Mouse (Mus musculus) CH12.LX (cell line): ENCODE measurements around the gene Elfn2.

Experiments
- CHD1 ChIP-seq: IDR thresholded peaks from 2 replicates; pipeline ENCODE4 v1.6.1; 2012; ENCODE audit warnings: low read depth, low read length, improper control_type of control experiment, inconsistent platforms
- CHD2 ChIP-seq: IDR thresholded peaks from 2 replicates; pipeline ENCODE4 v1.6.1; 2011; ENCODE audit warnings: low read length, improper control_type of control experiment
- CTCF ChIP-seq, 2 experiments: IDR thresholded peaks in 1 of 2; conservative IDR thresholded peaks in 1 of 2; 2 replicates each; pipeline ENCODE4 v1.5.1; 2011 to 2012; ENCODE audit warnings: low read depth in 2 of 2, low read length in 2 of 2, improper control_type of control experiment in 1 of 2, inconsistent platforms in 1 of 2, mild to moderate bottlenecking in 1 of 2, moderate library complexity in 1 of 2
- E2F4 ChIP-seq: IDR thresholded peaks from 2 replicates; pipeline ENCODE4 v1.6.1; 2011; ENCODE audit warnings: low read depth, low read length, improper control_type of control experiment; ENCODE audit not compliant: insufficient replicate concordance
- EP300 ChIP-seq: IDR thresholded peaks from 2 replicates; pipeline ENCODE4 v1.6.1; 2011; ENCODE audit warnings: low read length, improper control_type of control experiment
- GABPA ChIP-seq: IDR thresholded peaks from 2 replicates; pipeline ENCODE4 v1.6.1; 2012; ENCODE audit warnings: low read depth, low read length, improper control_type of control experiment, inconsistent platforms; ENCODE audit not compliant: insufficient replicate concordance
- MAFK ChIP-seq: IDR thresholded peaks from 2 replicates; pipeline ENCODE4 v1.6.1; 2011; ENCODE audit warnings: low read length, improper control_type of control experiment; ENCODE audit not compliant: insufficient replicate concordance
- NELFE ChIP-seq: IDR thresholded peaks from 2 replicates; pipeline ENCODE4 v1.6.1; 2011; ENCODE audit warnings: low read depth, low read length, improper control_type of control experiment
- POLR2A ChIP-seq: IDR thresholded peaks from 2 replicates; pipeline ENCODE4 v1.6.1; 2011; ENCODE audit warnings: low read depth, mild to moderate bottlenecking, improper control_type of control experiment, low read length
- TBP ChIP-seq: conservative IDR thresholded peaks from 2 replicates; pipeline ENCODE4 v1.6.1; 2011; ENCODE audit warnings: low read depth, low read length, improper control_type of control experiment
- TCF12 ChIP-seq: IDR thresholded peaks from 2 replicates; pipeline ENCODE4 v1.6.1; 2014; ENCODE audit warnings: low read depth, mild to moderate bottlenecking, inconsistent platforms, low read length, improper control_type of control experiment
- ZC3H11A ChIP-seq: IDR thresholded peaks from 2 replicates; pipeline ENCODE4 v1.6.1; 2012; ENCODE audit warnings: low read depth, mild to moderate bottlenecking, inconsistent platforms, low read length, improper control_type of control experiment
- ZMIZ1 ChIP-seq: IDR thresholded peaks from 2 replicates; pipeline ENCODE4 v1.6.1; 2012; ENCODE audit warnings: low read depth, mild to moderate bottlenecking, inconsistent platforms, low read length, improper control_type of control experiment

GRCm38 (mm10) chr15:78704007-78704406, 14.6 kb downstream of the Elfn2 start:
- TF ChIP-seq CHD1 = no peak
- no peak for TF ChIP-seq CTCF (conservative IDR thresholded peaks at IDR 0.05 in 1 of 2, IDR thresholded peaks at IDR 0.05 in 1 of 2; ENCODE audit: low read depth in 2 of 2, low read length in 2 of 2)
- no peak for TF ChIP-seq ZMIZ1
- no peak for TF ChIP-seq EP300
- no peak for TF ChIP-seq POLR2A
- no peak for TF ChIP-seq GABPA
- no peak for TF ChIP-seq CHD2
- no peak for TF ChIP-seq E2F4
- no peak for TF ChIP-seq TCF12
- no peak for TF ChIP-seq TBP
- no peak for TF ChIP-seq MAFK
- TF ChIP-seq NELFE = no peak
- TF ChIP-seq ZC3H11A = no peak
